Mouse (Mus musculus): ENCODE measurements around the gene Hpdl.

DNA sequence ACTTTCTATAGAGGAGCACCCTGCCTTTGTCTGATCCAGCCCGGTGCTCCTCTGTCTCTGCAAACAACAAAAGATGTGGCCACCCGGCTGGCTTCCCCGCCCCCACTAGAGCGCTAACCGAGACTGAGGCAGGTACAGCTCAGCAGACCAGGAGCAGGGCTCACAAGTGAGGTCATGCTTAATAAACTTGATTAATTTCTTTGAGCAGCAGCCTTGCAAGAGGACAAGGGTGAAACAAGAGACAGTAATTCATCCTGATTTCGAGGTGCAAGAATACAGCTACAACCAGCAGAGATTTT, 8.5 kb upstream of the Hpdl start:
- no peak for TF ChIP-seq POLR2A (IDR thresholded peaks at IDR 0.05; ENCODE audit: control insufficient read depth, extremely low read depth, insufficient read depth, low read length, poor library complexity)
- TF ChIP-seq CTCF (IDR thresholded peaks at IDR 0.05; ENCODE audit: borderline replicate concordance, control insufficient read depth, extremely low read depth, insufficient read depth, low read length, poor library complexity) = no peak

Data from thymus, adult 2 months (tissue).